Mouse (Mus musculus) adrenal gland, postnatal 36 days (tissue): ENCODE data around the gene Gcgr. TPM values are rescaled to one million over a fixed set of nuclear protein-coding genes. Genes with fewer than 3 reads are reported as not detected.

Experiments
- DNase-seq, 2 experiments: peaks; one replicate each; pipeline ENCODE4 v3.0.0; 2021; ENCODE audit warnings: mixed read lengths in 1 of 2
- total RNA-seq, 2 experiments: library from RNA; stranded (reverse); gene quantifications; 2 replicates each; pipeline ENCODE4 v1.2.3; 2021

Gene Gcgr
- total RNA-seq, 2 experiments from 2014 or later: 0.86 to 1.9 TPM

DNA sequence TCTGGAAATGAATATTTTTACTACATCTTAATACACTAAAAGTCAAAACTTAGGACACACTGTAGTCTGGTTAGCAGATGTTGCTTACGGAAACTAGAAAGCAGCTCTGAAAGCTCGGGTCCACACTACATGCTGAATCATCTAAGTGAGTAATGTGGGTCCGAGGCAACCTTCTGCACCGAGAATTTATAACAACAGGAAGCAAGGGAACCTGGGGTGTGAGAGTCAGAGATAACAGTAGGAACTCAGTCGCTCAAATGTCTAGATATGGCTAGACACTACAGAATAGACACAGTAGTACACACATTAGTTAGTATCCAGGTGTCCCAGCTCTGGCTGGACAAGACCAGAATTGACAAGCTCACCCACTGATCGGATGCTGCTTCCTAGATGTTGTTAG is 58.0 kb downstream of the Gcgr start:
- DNase-seq: no peak

Other genes with a start within 250 kb of the Gcgr start
- gene Actg1, start 182.2 kb upstream of the Gcgr start, total RNA-seq: 1,000 to 10,000 TPM; 1,356 to 1,461 TPM
- under 1 TPM in 1 of 2 experiments, not detected in 1; 0.59 TPM for gene Fscn2, start 169.2 kb upstream of the Gcgr start, total RNA-seq
- gene Faap100, start 151.9 kb upstream of the Gcgr start, total RNA-seq: 10 to 100 TPM; 21.3 to 32.1 TPM
- 100 to 1,000 TPM in 1 of 2 experiments, 10 to 100 TPM in 1; 86.2 to 101 TPM for gene Nploc4, start 93.0 kb upstream of the Gcgr start, total RNA-seq
- gene Tspan10, start 88.1 kb upstream of the Gcgr start, total RNA-seq: 1 to 10 TPM in 1 of 2 experiments, not detected in 1; 2.6 TPM
- gene Pde6g, start 77.2 kb upstream of the Gcgr start, total RNA-seq: under 1 TPM; 0.53 to 0.66 TPM
- 10 to 100 TPM; 28.0 to 41.4 TPM for gene Oxld1, start 72.6 kb upstream of the Gcgr start, total RNA-seq
- gene Ccdc137, start 72.6 kb upstream of the Gcgr start, total RNA-seq: 10 to 100 TPM; 24.7 to 33.3 TPM
- 10 to 100 TPM; 18.4 to 22.3 TPM for gene Arl16, start 63.1 kb upstream of the Gcgr start, total RNA-seq
- 100 to 1,000 TPM; 110 to 111 TPM for gene Mrpl12, start 46.1 kb upstream of the Gcgr start, total RNA-seq
- gene Slc25a10, start 38.9 kb upstream of the Gcgr start, total RNA-seq: 100 to 1,000 TPM; 105 to 115 TPM
- gene Mcrip1, start 19.0 kb downstream of the Gcgr start, total RNA-seq: 10 to 100 TPM; 58.0 to 73.4 TPM
- gene Ppp1r27, start 20.4 kb downstream of the Gcgr start, total RNA-seq: 1 to 10 TPM in 1 of 2 experiments, under 1 TPM in 1; 0.56 to 1.3 TPM
- gene P4hb, start 42.6 kb downstream of the Gcgr start, total RNA-seq: 100 to 1,000 TPM; 490 to 574 TPM
- gene Arhgdia, start 50.9 kb downstream of the Gcgr start, total RNA-seq: 100 to 1,000 TPM; 348 to 361 TPM
- 10 to 100 TPM; 97.0 to 99.2 TPM for gene Alyref, start 67.7 kb downstream of the Gcgr start, total RNA-seq
- gene Anapc11, start 67.7 kb downstream of the Gcgr start, total RNA-seq: 100 to 1,000 TPM in 1 of 2 experiments, 10 to 100 TPM in 1; 86.0 to 102 TPM
- 1 to 10 TPM in 1 of 2 experiments, not detected in 1; 1.6 TPM for gene Npb, start 77.8 kb downstream of the Gcgr start, total RNA-seq
- gene Pcyt2, start 87.2 kb downstream of the Gcgr start, total RNA-seq: 100 to 1,000 TPM; 212 to 312 TPM
- 10 to 100 TPM; 49.6 to 67.0 TPM for gene Sirt7, start 94.5 kb downstream of the Gcgr start, total RNA-seq
- gene Mafg, start 102.9 kb downstream of the Gcgr start, total RNA-seq: 10 to 100 TPM; 50.4 to 78.6 TPM
- 1 to 10 TPM; 1.1 to 1.5 TPM for gene Pycr1, start 113.1 kb downstream of the Gcgr start, total RNA-seq
- not detected for gene Myadml2, start 117.5 kb downstream of the Gcgr start, total RNA-seq
- gene Notum, start 130.5 kb downstream of the Gcgr start, total RNA-seq: 1 to 10 TPM; 8.5 to 9.8 TPM
- gene Aspscr1, start 142.3 kb downstream of the Gcgr start, total RNA-seq: 10 to 100 TPM; 71.1 to 95.1 TPM
- 10 to 100 TPM; 52.1 to 60.4 TPM for gene Cenpx, start 183.0 kb downstream of the Gcgr start, total RNA-seq
- 10 to 100 TPM; 24.3 to 27.7 TPM for gene Lrrc45, start 183.2 kb downstream of the Gcgr start, total RNA-seq
- 10 to 100 TPM in 1 of 2 experiments, 1 to 10 TPM in 1; 8.2 to 17.0 TPM for gene Rac3, start 190.8 kb downstream of the Gcgr start, total RNA-seq
- 10 to 100 TPM; 31.8 to 77.7 TPM for gene Dcxr, start 196.6 kb downstream of the Gcgr start, total RNA-seq
- gene Cbr2, start 201.4 kb downstream of the Gcgr start, total RNA-seq: 1 to 10 TPM; 5.0 to 7.8 TPM
- gene Hmga1b, start 232.1 kb downstream of the Gcgr start, total RNA-seq: 10 to 100 TPM in 1 of 2 experiments, 1 to 10 TPM in 1; 6.0 to 13.1 TPM